Mouse (Mus musculus) spleen, adult 2 months (tissue): Measurements from ENCODE around the gene Dnaja4. TPM values are rescaled to one million over a fixed set of nuclear protein-coding genes. Genes with fewer than 3 reads are reported as not detected.
A peak's percentile ranks its signal among the peaks of the same experiment; 100 is the strongest.

ENCODE experiments used
- DNase-seq, 2 experiments: peaks; one replicate each; pipeline versions ENCODE4 v3.0.0 to v3.0.0-alpha.2; 2012 to 2021; ENCODE audit warnings: low spot score in 2 of 2, low read depth in 1 of 2
- H3K27ac ChIP-seq: fragments of 200-500 bp; 2 replicates; pipeline ENCODE4 v1.5.1; 2012; ENCODE audit warnings: low read length, inconsistent platforms; ENCODE audit not compliant: insufficient read depth
- H3K27me3 ChIP-seq: fragments of 200-500 bp; 2 replicates; pipeline ENCODE4 v1.6.1; 2012; ENCODE audit warnings: mild to moderate bottlenecking, moderate library complexity, low read length, inconsistent platforms; ENCODE audit not compliant: control insufficient read depth, insufficient read depth
- H3K36me3 ChIP-seq: fragments of 200-500 bp; 2 replicates; pipeline ENCODE4 v1.6.1; 2012; ENCODE audit warnings: mild to moderate bottlenecking, low read length, inconsistent platforms; ENCODE audit not compliant: control insufficient read depth, insufficient read depth
- H3K4me1 ChIP-seq: fragments of 200-500 bp; 2 replicates; pipeline ENCODE4 v1.6.1; 2011; ENCODE audit warnings: inconsistent platforms; ENCODE audit not compliant: control insufficient read depth, insufficient read depth, insufficient read length
- H3K4me3 ChIP-seq: fragments of 200-500 bp; 2 replicates; pipeline ENCODE4 v1.5.1; 2011; ENCODE audit warnings: mild to moderate bottlenecking, inconsistent platforms; ENCODE audit not compliant: insufficient read depth, insufficient read length; ENCODE audit errors: extremely low read depth
- CTCF ChIP-seq: fragments of 200-500 bp; IDR thresholded peaks from 2 replicates; pipeline ENCODE4 v1.5.1; 2011; ENCODE audit warnings: mild to moderate bottlenecking, inconsistent platforms; ENCODE audit not compliant: insufficient read depth, insufficient read length, insufficient replicate concordance; ENCODE audit errors: extremely low read depth
- POLR2A ChIP-seq: fragments of 200-500 bp; IDR thresholded peaks from 2 replicates; pipeline ENCODE4 v1.6.1; 2011; ENCODE audit warnings: low read depth, low read length, inconsistent platforms
- WGBS: fragments of 180-500 bp; shearing (Covaris S2); methylation state at CpG from one replicate; pipeline ENCODE4 v1.1.7; 2018; 5-methylcytosine and 5-hydroxymethylcytosine counted together
- polyA plus RNA-seq: library from polyadenylated mRNA; depleted of rRNA; stranded (reverse); fragments of >200 nt; gene quantifications from 2 replicates; pipeline ENCODE4 v1.2.3, GENCODE M21; 2012

The Dnaja4 gene
- polyA plus RNA-seq, 1 experiment, result 5.6 TPM

DNA sequence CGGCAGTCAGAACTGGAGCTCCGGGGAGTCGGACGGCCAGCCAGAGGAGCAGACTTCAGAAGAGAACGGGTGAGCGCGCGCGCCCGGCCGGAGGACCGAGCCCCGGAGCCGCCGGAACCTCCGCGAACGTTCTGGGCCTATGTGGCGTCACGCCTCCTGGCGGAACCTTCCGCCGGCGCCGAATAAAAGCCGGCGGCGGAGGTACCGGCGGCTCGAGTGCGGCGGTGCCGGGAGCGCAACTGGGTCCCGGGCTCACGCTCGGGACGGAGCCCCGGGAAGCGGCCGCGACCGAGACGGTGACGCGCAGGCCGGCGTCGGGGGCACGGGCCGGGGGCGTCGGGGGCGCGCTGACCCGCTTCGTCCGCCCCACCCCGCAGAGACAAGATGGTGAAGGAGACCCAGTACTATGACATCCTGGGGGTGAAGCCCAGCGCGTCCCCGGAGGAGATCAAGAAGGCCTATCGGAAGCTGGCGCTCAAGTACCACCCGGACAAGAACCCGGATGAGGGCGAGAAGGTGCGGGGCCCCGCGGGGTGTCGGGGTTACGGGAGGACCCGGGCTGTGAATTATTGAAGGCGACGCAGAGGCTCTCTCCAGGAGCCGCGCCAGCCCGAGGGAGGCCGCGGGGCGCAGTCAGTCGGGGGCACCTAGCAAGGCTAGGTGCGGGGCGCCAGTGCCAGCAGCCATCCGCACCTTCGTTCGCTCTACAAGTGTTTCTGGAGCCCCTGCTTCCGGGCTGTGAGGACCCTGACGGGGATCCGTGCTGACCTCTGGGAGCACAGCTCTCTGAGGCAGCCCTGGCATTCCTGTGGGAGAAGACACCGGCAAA is 886 bp downstream of the Dnaja4 start:
- TF ChIP-seq CTCF (no peak), POLR2A (peak; percentile 28)
- peak in 1 of 2 experiments; percentile 36 for DNase-seq
- Histone ChIP-seq H3K36me3 (no peaks in the 10 kb centered on the region), H3K4me1 (peaks cover 4% of the 10 kb centered on the region), H3K4me3 (peak overlapping the region; percentile 62), H3K27ac (peak overlapping the region; percentile 8; the same call in 1 of the 2 replicates), H3K27me3 (peaks cover 15% of the 10 kb centered on the region)
- WGBS, result 1% methylated on average over 92 of the region's 92 CpGs

DNA sequence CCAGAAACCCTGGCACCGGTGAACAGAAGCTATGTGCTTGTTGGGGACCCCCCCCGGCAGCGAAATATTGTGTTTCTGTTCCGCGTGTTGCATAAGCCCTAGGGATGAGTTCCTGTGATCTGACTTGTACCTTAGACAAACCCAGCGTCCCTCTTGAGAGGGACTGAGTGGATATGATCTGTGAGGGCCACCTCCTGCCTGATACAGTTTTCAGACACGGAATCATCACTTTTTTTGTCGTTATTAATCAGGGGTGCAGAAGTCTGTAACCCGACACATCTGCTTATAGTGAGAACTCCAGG is 1.5 kb downstream of the Dnaja4 start:
- Histone ChIP-seq H3K27ac (no peak overlapping the region), H3K4me3 (peak overlapping the region; percentile 62), H3K4me1 (peaks cover 4% of the 10 kb centered on the region), H3K27me3 (peaks cover 15% of the 10 kb centered on the region), H3K36me3 (no peaks in the 10 kb centered on the region)
- DNase-seq, result no peak
- WGBS, result 25% methylated on average over 9 of the region's 9 CpGs
- TF ChIP-seq POLR2A (no peak), CTCF (no peak)

DNA sequence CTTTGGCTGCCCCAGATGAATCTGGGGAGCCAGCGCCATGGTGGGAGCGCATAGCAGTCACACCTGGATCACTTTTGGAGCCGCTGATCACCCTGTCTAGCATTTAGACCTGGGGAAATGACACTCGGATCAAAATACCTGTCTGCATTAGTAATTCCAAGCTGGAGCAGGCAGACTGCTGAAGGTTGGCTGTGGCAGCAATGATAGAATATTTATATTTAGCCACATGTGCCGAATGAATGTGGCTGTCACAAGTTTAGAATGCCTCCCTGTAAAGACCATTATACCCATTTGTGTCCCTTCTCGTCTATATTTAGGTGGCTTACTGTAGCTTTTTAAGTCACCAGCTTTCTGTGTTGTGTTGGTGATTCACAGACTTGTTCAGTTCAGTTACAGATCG is 2.1 kb downstream of the Dnaja4 start:
- no peak overlapping the region for H3K27ac ChIP-seq

DNA sequence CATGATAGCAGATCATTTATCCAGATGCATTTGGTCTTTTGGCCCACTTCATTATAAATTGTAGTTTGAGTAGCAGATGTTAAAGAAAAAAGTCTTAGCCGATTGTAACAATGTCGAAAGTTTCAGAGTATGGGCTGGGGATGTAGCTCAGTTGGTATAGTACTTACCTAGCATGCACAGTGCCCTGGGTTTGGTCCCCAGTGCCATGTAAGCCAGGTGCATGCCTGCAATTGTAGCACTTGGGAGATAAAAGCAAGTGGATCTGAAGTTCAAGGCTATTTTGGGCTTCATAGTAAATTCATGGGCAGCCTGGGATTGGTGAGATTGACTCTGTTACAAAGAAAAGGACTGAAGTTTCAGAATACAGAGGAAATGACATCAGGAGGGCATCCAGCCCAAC is 3.9 kb downstream of the Dnaja4 start:
- Histone ChIP-seq H3K4me1 (peaks cover 4% of the 10 kb centered on the region), H3K36me3 (no peaks in the 10 kb centered on the region), H3K27me3 (peaks cover 15% of the 10 kb centered on the region), H3K4me3 (no peak overlapping the region), H3K27ac (no peak overlapping the region)
- TF ChIP-seq POLR2A, result no peak
- TF ChIP-seq CTCF, result no peak
- DNase-seq, result no peak
- WGBS, result 91% methylated on average over 2 of the region's 2 CpGs

More for the DNA sequence above, 2.1 kb downstream of the Dnaja4 start:
- Histone ChIP-seq H3K36me3 (no peaks in the 10 kb centered on the region), H3K4me1 (peaks cover 4% of the 10 kb centered on the region), H3K27me3 (peaks cover 15% of the 10 kb centered on the region), H3K4me3 (no peak overlapping the region)
- DNase-seq, result no peak
- 91% methylated on average over 7 of the region's 7 CpGs for WGBS
- TF ChIP-seq CTCF, result no peak
- no peak for TF ChIP-seq POLR2A

DNA sequence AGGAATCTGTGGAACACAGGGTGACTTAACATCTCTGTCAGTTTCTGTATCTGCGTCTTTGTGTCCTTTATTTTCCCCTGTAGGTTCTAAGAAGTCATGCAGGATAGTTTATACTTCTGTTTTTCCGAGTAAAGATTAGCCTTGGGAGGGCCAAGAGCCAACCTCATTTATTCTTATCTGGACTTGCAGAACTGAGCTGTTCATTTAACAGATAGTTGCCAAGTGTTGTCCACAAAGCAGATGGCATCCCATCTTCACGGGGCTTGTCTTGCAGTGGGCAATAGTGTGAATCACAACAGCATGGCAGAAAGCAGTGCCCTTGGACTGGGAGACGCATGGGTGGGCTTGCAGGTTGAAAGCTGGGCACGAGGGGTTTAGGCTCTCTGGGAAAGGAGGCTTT is 5.7 kb downstream of the Dnaja4 start:
- TF ChIP-seq POLR2A (no peak), CTCF (no peak)
- WGBS, result 77% methylated on average over 5 of the region's 5 CpGs
- no peak for DNase-seq
- Histone ChIP-seq H3K36me3 (no peaks in the 10 kb centered on the region), H3K27me3 (peaks cover 10% of the 10 kb centered on the region), H3K4me3 (no peak overlapping the region), H3K4me1 (no peaks in the 10 kb centered on the region; the same call in 1 of the 2 replicates), H3K27ac (no peak overlapping the region)

DNA sequence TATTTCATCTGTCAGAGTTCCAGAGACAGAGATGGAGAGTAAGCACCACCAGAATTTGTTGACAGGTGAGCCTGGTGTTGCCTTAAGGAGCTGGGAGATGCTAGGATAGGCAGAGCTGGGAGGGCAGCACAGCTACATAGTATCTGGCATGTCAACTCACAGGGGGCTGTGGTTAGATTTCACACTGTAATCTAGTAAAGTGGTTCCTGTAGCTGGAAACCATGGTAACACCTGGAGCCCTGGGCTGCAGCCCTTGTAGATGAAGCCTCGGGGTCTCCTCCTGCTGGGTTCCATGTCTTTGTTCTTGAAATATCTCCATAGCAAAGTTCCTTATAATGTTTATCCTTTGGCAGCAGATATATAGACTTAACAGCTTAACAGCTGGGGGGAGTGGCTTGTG is 6.9 kb downstream of the Dnaja4 start:
- H3K4me1 ChIP-seq, result no peaks in the 10 kb centered on the region
- WGBS, result 54% methylated on average over 1 of the region's 1 CpGs
- no peak overlapping the region for H3K27ac ChIP-seq
- no peak overlapping the region for H3K4me3 ChIP-seq
- no peak for TF ChIP-seq POLR2A
- TF ChIP-seq CTCF, result no peak
- peaks cover 2% of the 10 kb centered on the region; the same call in 1 of the 2 replicates for H3K27me3 ChIP-seq
- no peaks in the 10 kb centered on the region for H3K36me3 ChIP-seq
- DNase-seq, result no peak
